Mouse (Mus musculus): ENCODE results near the gene Tmem18.

GRCm38 (mm10) chr12:30583586-30584355 lies 455 bp upstream of the Tmem18 start:
- TF ChIP-seq CTCF (conservative IDR thresholded peaks at IDR 0.05; ENCODE audit: insufficient read depth, insufficient read length, low read depth, low read length): no peak
- TF ChIP-seq POLR2A (IDR thresholded peaks at IDR 0.05; ENCODE audit: low read depth, low read length): no peak

All from kidney, adult 2 months (tissue).